Mouse (Mus musculus): ENCODE data around the gene Tmem248.
A peak's percentile ranks its signal among the peaks of the same experiment; 100 is the strongest.

The Tmem248 gene

DNA sequence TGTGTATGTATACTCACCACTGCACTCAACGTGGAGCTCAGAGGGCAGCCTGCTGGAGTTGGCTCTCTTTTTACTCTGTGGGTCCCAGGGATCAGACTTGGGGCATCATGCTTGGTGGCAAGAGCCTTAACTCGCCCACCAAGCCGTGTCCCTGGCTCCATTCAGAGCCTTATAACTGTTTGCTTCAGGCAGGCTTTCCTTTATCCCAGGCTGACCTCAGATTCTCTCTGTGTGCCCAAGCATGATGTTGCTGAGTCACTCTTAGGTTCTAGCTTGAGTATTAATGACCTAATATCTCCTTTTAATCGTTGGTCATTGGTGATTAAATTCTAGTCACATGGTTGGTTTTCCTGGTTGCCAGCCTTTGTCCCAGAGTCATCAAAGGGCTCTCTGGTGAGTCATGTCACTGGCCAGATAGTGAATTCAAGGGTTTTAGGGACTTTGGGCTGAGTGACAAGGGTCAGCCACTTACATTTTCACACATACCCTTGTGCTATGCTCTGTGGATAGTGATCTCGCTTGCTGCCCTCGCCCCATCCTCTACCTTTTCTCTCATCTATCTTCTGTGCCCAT, 47.6 kb downstream of the Tmem248 start:
- DNase-seq = no peak

DNA sequence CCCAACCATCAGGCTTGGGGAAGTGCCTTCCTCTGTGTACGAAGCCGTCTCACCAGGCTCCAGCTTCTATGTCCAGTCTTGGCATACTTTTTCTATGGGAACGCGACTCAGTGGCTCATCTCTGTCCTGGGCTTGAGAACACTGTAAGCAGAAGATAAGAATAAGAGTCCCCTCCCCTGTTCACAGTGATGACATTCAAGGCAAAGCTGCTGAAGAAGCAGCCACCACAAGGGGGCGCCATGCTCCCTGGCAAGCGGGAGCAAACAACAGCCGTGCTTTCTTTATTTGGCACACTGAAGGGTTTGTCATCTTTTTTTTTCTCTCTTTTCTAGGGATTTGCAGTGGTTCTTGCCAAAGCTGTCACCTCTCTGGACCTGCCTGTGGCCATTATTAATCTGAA, 49.8 kb downstream of the Tmem248 start:
- no peak for DNase-seq

DNA sequence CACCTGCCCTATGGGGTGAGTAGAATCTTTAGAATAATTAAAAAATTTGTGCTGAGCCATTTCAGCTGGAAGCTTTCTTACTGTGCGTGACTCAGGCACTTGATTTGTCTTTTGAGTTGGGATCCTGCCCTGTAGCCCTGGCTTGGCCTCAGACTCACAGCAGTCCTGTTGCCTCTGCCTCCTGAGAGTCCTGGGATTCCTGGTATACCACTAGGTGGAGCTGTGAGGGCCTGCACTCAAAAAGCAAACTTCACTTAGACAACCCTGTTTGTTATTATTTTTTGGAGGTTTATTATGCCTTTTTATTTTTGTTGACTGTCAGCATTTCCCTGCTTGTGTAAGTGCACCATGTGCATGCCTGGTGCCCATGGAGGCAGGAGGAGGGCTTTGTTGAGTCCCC, 50.4 kb downstream of the Tmem248 start:
- DNase-seq = no peak

DNA sequence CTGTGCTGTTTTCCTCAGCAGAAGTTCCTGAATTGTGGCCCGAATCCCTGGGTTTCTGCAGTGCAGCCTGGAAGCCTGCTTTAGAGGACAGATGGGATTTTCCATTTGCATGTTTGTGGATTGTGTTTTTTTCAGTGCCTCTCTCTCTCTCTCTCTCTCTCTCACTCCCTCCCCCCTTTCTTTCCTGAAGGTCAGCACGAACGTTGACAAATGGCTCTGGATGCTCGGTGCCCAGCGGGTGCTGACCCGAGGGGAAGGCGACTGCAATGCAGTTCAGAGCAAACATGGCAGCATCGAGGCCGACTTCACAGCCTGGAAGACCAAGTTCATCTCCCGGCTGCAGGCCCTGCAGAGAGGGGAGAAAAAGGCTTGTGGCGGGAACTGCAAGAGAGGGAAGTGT, 52.1 kb downstream of the Tmem248 start:
- no peak for DNase-seq

DNA sequence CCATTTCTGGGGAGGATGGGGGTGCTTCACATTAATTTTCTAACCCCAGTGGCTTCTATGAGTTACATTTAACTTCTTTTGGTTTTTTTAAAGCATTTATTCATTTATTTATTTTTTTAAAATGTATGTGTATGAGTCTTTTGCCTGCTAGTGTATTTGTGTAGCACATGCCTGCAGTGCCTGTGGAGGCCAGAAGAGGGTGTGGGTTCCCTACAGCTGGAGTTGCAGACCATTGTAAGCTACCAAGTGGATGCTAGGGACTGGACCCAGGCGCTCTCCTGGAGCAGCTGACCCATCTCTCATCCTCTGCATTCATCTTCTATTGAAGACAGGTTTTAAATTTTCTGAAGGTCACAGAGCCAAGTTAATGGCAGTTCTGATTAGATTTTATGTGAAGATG, 55.5 kb downstream of the Tmem248 start:
- no peak for DNase-seq

DNA sequence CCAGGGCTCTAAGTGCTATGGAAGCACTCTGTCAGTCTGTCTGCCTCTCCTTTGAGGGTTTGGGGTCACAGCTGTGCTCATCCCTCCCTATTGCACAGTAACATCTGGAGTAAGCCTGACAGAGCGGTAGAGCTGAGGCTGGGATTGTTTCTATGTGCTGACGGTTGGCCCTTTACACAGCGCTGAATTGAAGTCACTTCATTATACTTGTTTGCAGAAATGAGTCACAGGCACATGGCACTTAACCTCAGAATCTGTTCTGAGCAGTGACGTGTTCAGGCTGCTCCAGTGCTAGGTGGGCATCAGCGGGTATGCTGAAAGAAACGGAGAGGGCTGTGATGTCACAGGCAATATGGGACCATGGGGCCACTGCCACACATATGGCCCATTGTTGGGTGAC, 56.2 kb downstream of the Tmem248 start:
- no peak for DNase-seq

DNA sequence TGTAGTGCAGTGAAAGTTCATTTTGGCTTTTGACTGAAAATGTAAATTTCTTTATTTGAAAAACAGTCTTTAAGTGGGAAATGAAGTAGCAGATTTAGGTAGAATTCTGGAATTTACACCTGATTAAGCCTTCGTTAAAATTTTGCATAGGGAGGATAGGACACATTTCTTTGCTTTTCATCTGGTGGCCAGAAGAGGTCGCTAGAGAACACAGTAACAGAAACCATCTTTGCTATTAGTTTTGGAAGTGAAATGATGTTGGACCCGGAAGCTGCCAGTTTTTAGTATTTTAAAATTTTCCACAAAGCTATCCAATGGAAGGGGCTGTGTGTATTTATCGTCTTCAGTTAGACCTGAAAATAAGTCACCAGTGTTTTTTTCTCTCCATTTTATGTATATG, 58.6 kb downstream of the Tmem248 start:
- peak; percentile 42 for DNase-seq

DNA sequence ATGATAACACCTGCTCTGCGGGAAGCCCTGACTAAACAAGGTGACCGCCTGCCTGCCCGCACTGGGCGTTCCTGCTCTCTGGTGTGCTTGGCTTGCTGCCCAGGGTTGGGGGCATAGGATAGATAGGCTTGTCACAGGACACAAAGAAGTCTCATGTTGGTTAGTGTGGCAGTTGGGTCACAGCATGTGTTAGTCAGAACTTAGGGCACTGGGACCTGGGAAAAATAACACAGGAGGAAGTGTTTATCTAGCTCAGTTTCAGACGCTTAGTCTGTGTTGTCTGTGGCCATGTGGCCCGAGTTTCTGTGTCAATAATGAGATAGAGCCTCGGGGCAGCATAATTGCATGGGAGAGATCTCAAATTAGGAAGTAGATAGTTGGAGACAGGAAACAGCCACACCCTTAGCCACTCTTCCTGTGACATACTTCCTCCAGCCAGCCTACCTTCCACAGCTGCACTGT, 61.2 kb downstream of the Tmem248 start:
- DNase-seq = no peak

DNA sequence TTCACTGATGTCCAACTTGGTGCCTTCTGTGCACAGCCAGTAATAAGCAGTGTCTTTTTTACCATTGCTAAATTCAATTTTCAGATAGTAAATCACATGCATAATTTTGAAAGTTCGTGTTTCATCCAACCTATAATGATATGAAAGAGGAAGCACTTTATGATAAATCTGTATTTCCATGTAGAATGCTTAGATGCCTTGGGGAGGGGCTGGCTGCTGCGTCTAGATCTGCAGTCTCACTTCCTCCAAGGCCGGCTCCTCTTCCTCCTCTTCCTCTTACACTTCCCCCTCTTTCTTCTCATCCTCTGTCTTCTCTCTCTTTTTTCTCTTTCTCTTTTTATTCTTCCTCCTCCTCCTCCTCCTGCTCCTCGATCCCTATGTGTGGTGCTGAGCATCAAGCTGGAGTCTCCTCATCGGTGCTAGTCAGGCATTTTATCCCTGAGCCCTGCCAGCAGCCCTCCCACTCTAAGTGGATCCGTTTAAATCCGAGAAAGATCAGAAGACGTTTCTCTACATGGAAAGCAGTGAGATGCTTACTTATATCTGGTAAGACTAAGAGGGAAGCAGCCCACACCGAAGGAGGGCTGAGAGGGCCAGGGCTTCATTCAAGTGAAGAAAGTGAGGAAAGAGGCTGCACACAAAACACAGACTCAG, 66.3 kb downstream of the Tmem248 start:
- DNase-seq = no peak

DNA sequence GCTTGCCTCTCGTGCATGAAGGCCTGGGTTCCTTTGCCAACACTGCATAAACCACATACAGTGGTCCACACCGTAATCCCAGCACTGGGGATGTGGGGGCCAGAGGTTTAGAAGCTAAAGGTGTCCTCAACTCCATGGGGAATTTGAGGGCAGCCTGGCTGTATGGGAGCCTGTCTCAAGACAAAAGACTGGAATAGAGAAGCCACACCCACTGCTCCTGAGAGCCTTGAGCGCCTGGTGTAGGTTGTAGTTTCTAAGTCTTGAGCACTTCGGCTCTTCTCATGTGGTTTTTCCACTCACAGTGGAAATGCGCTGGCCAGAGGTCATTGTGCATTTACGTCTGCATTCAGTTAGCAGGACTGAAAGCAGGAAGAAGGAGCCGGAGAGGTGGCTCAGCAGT, 71.2 kb downstream of the Tmem248 start:
- no peak for DNase-seq

DNA sequence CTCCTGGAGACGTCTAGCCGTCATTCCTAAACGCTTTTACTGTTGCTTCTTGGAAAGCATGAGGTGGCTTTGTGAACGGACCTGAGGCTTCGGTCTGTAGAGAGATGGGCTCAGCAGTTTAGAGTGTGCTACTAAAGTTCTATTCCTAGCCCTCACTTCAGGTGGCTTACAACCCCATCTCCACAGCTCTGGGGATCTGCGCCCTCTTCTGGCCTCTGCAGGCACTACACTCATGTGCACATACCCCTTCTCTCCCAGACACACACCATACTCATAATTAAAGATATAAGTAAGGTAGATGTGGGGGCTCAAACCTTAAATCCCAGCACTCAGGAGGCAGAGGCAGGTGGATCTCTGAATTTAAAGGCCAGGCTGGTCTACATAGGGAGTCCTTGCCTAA, 73.4 kb downstream of the Tmem248 start:
- no peak for DNase-seq

DNA sequence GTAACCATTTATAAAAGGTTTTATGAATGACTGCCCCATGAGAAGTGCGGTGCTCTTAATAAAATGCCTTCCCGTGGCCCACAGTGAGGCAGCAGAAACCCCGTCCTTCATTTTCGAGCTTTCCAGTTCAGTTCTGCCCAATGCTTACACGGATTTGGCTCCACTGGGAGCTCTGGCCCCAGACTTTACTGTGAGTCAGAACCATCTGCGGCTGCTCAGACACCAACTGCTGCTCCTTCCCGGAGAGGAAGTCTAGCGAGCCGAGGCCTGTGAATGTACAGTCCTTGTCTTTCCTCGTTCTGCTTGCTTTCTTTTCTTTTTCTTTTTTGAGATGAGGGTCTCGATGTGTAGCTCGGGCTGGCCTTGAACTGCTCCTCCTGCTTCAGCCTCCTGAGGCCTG, 73.9 kb downstream of the Tmem248 start:
- peak; percentile 68 for DNase-seq

DNA sequence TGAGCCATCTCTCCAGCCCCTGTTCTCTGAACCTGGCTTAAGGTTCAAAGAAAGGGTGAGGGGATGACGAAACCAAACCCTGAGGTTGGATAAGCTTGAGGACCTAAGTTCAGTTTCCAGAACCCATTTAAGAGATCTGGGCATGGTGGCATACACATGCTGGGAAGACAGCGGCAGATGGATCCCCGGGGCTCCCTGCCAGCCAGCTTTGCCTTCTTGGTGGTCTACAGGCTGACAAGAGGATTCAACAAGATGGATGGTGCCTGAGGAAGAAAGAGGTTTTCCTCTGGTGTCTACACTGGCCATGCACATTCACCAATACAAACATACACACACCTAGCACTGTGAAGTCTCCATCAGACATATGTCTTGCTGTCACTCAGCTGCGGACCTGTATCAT, 76.1 kb downstream of the Tmem248 start:
- DNase-seq = no peak

All from right cerebral cortex, adult 18-20 months (tissue).